Mouse (Mus musculus) CD4-positive naive resting alpha-beta T cell, adult 76 days (primary cell): Measurements from ENCODE around the gene Fsip1. TPM values are rescaled to one million over a fixed set of nuclear protein-coding genes. Genes with fewer than 3 reads are reported as not detected.

Experiments
- total RNA-seq: library from RNA; stranded (reverse); gene quantifications from one replicate; pipeline ENCODE4 v1.2.4, GENCODE M21; 2023

Gene Fsip1
- 0.56 TPM for total RNA-seq

DNA sequence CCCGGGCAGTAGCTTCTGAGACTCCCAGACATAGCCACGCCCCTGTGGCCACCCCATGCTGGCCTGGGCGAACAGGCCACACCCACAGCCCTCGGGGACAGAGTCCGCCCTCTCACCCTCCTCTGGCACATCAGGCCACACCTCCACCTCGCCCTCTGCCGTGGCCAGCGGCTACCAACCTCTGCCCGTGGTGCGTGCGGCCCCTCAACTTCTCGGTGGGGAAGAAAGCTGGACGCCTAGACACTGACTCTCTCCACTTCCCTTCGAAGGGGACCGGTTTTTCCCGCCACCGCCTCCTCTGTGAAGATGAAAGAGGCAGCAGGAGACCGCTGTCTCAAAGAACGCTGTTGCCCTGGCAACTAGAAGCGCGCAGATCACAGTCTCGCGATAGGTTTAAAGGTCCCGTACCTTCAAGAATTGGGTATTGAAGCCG lies at the start of gene Fsip1:
TSS of gene Fsip1 (minus strand) at position 346 of the 433 bp plus-strand sequence.

GRCm38 (mm10) chr2:118111488-118112131 lies 145.2 kb downstream of the Fsip1 start, which contains the start of gene Thbs1:
Gene Thbs1, plus strand, starts transcription at chr2:118111876.

Other genes with a start within 250 kb of the Fsip1 start
- gene Thbs1, start 145.1 kb downstream of the Fsip1 start, total RNA-seq = 2.8 TPM
- gene Gpr176, start 116.5 kb upstream of the Fsip1 start, total RNA-seq = not detected
- 30.3 TPM for gene Eif2ak4, start 131.7 kb upstream of the Fsip1 start, total RNA-seq
- 86.8 TPM for gene Srp14, start 222.7 kb upstream of the Fsip1 start, total RNA-seq